Mouse (Mus musculus): ENCODE measurements at regions not wholly inside any gene's neighbourhood (a gene's known extent, or its start where the extent isn't known, plus 50 kb on each side); places are given as distances from the start of the nearest gene placed in this dataset.

- no peak for DNase-seq (ENCODE audit: extremely low read depth, insufficient read length, low spot score)
Observed at GRCm38 (mm10) chr9:72208296-72208695, 66.4 kb upstream of the Zfp280d start.

- DNase-seq (ENCODE audit: extremely low read depth, insufficient read length, low spot score) = peak; percentile 35
Observed at GRCm38 (mm10) chr9:72217296-72218028, 57.2 kb upstream of the Zfp280d start.

- no peak for DNase-seq (ENCODE audit: extremely low read depth, insufficient read length, low spot score)
Observed at GRCm38 (mm10) chr9:72218736-72219135, 55.9 kb upstream of the Zfp280d start.

- no peak for DNase-seq (ENCODE audit: extremely low read depth, insufficient read length, low spot score)
Observed at GRCm38 (mm10) chr9:72219892-72220291, 54.8 kb upstream of the Zfp280d start.

GRCm38 (mm10) chr9:72221333-72221732 is 53.3 kb upstream of the Zfp280d start:
- no peak for DNase-seq (ENCODE audit: extremely low read depth, insufficient read length, low spot score)
